Mouse (Mus musculus) myocyte (in vitro differentiated cells): ENCODE measurements at regions not wholly inside any gene's neighbourhood (a gene's known extent, or its start where the extent isn't known, plus 50 kb on each side); places are given as distances from the start of the nearest gene placed in this dataset.

ENCODE experiments used
- H3K27me3 ChIP-seq: one replicate; pipeline ENCODE4 v1.6.1; 2011; ENCODE audit not compliant: control insufficient read depth, insufficient read depth, insufficient read length
- H3K36me3 ChIP-seq: one replicate; pipeline ENCODE4 v1.6.1; 2011; ENCODE audit not compliant: control insufficient read depth, insufficient read depth
- H3K4me2 ChIP-seq: one replicate; pipeline ENCODE4 v1.6.1; 2011; ENCODE audit warnings: low read depth, control low read depth
- H3K4me3 ChIP-seq: one replicate; pipeline ENCODE4 v1.5.1; 2011; ENCODE audit warnings: mild to moderate bottlenecking, control low read depth, moderate library complexity
- H3K79me2 ChIP-seq: one replicate; pipeline ENCODE4 v1.6.1; 2011; ENCODE audit not compliant: control insufficient read depth, insufficient read depth
- H3ac ChIP-seq: one replicate; pipeline ENCODE4 v1.6.1; 2011; ENCODE audit not compliant: control insufficient read depth, insufficient read length
- CEBPB ChIP-seq: IDR thresholded peaks from 2 replicates; pipeline ENCODE4 v1.6.1; 2011; ENCODE audit warnings: mild to moderate bottlenecking, moderate library complexity; ENCODE audit not compliant: poor library complexity, insufficient read depth, severe bottlenecking
- E2F4 ChIP-seq: IDR thresholded peaks from one replicate; pipeline ENCODE4 v1.6.1; 2011; ENCODE audit warnings: mild to moderate bottlenecking, control low read depth, moderate library complexity; ENCODE audit not compliant: insufficient read depth
- MAX ChIP-seq: IDR thresholded peaks from one replicate; pipeline ENCODE4 v1.6.1; 2011; ENCODE audit warnings: low read depth, mild to moderate bottlenecking, control low read depth
- MYOD1 ChIP-seq, 3 experiments: IDR thresholded peaks; one replicate each; pipeline ENCODE4 v1.6.1; 2011; ENCODE audit warnings: control low read depth in 2 of 3, low read depth in 2 of 3, mild to moderate bottlenecking in 2 of 3, moderate library complexity in 1 of 3; ENCODE audit not compliant: insufficient read length in 2 of 3, control insufficient read depth in 1 of 3
- MYOG ChIP-seq, 3 experiments: IDR thresholded peaks; one replicate each; pipeline ENCODE4 v1.6.1; 2011; ENCODE audit warnings: control low read depth in 2 of 3, low read depth in 2 of 3, mild to moderate bottlenecking in 2 of 3; ENCODE audit not compliant: insufficient read length in 2 of 3, control insufficient read depth in 1 of 3, insufficient read depth in 1 of 3
- POLR2A ChIP-seq: IDR thresholded peaks from one replicate; pipeline ENCODE4 v1.6.1; 2011; ENCODE audit warnings: low read depth, mild to moderate bottlenecking, control low read depth, moderate library complexity; ENCODE audit not compliant: insufficient read length
- POLR2AphosphoS2 ChIP-seq: IDR thresholded peaks from one replicate; pipeline ENCODE4 v1.6.1; 2011; ENCODE audit warnings: low read depth, control low read depth; ENCODE audit not compliant: insufficient read length
- REST ChIP-seq: IDR thresholded peaks from one replicate; pipeline ENCODE4 v1.6.1; 2011; ENCODE audit warnings: mild to moderate bottlenecking, control low read depth, moderate library complexity; ENCODE audit not compliant: insufficient read depth, insufficient read length
- SRF ChIP-seq: IDR thresholded peaks from one replicate; pipeline ENCODE4 v1.6.1; 2011; ENCODE audit warnings: low read depth; ENCODE audit not compliant: control insufficient read depth, insufficient read length
- TCF12 ChIP-seq: IDR thresholded peaks from one replicate; pipeline ENCODE4 v1.6.1; 2011; ENCODE audit warnings: mild to moderate bottlenecking, control low read depth; ENCODE audit not compliant: poor library complexity, insufficient read depth, severe bottlenecking
- TCF3 ChIP-seq: IDR thresholded peaks from one replicate; pipeline ENCODE4 v1.6.1; 2011; ENCODE audit warnings: low read depth, control low read depth; ENCODE audit not compliant: insufficient read length
- USF1 ChIP-seq: IDR thresholded peaks from one replicate; pipeline ENCODE4 v1.6.1; 2011; ENCODE audit warnings: low read depth, mild to moderate bottlenecking, control low read depth, moderate library complexity

GRCm38 (mm10) chr4:124485941-124486581 is 124.5 kb downstream of the 3100002H09Rik start:
- Histone ChIP-seq H3K27me3 (peaks cover 6% of the 10 kb centered on the region), H3K4me3 (no peak overlapping the region), H3K79me2 (no peaks in the 10 kb centered on the region), H3K4me2 (no peak overlapping the region), H3ac (no peak overlapping the region), H3K36me3 (no peaks in the 10 kb centered on the region)
- no peak for TF ChIP-seq E2F4
- no peak for TF ChIP-seq MYOG (IDR thresholded peaks at IDR 0.05; ENCODE audit: control insufficient read depth in 1 of 3, insufficient read depth in 1 of 3, insufficient read length in 2 of 3, low read depth in 2 of 3)
- TF ChIP-seq USF1: no peak
- TF ChIP-seq POLR2AphosphoS2: no peak
- no peak for TF ChIP-seq MYOD1 (IDR thresholded peaks at IDR 0.05; ENCODE audit: control insufficient read depth in 1 of 3, insufficient read length in 2 of 3, low read depth in 2 of 3)
- no peak for TF ChIP-seq SRF
- TF ChIP-seq POLR2A: no peak
- no peak for TF ChIP-seq TCF3
- TF ChIP-seq CEBPB: no peak
- no peak for TF ChIP-seq REST
- TF ChIP-seq TCF12: no peak
- TF ChIP-seq MAX: no peak

- no peaks in the 10 kb centered on the region for H3K79me2 ChIP-seq
Observed at GRCm38 (mm10) chr4:124484613-124485586, 125.7 kb downstream of the 3100002H09Rik start.

GRCm38 (mm10) chr4:124477870-124478301 is 132.7 kb downstream of the 3100002H09Rik start:
- no peak overlapping the region for H3ac ChIP-seq
- H3K27me3 ChIP-seq: peaks cover 15% of the 10 kb centered on the region
- TF ChIP-seq TCF3 (no peak), CEBPB (no peak), MAX (no peak), USF1 (no peak), MYOG (IDR thresholded peaks at IDR 0.05; ENCODE audit: control insufficient read depth in 1 of 3, insufficient read depth in 1 of 3, insufficient read length in 2 of 3, low read depth in 2 of 3) (no peak), E2F4 (no peak), MYOD1 (IDR thresholded peaks at IDR 0.05; ENCODE audit: control insufficient read depth in 1 of 3, insufficient read length in 2 of 3, low read depth in 2 of 3) (no peak), POLR2AphosphoS2 (no peak), REST (no peak)
- no peaks in the 10 kb centered on the region for H3K36me3 ChIP-seq
- H3K4me3 ChIP-seq: no peak overlapping the region
- H3K79me2 ChIP-seq: no peaks in the 10 kb centered on the region
- no peak overlapping the region for H3K4me2 ChIP-seq

More at GRCm38 (mm10) chr4:124484613-124485586, 125.7 kb downstream of the 3100002H09Rik start:
- Histone ChIP-seq H3K27me3 (peaks cover 6% of the 10 kb centered on the region), H3ac (no peak overlapping the region), H3K4me3 (no peak overlapping the region), H3K4me2 (no peak overlapping the region), H3K36me3 (no peaks in the 10 kb centered on the region)
- TF ChIP-seq REST: no peak
- no peak for TF ChIP-seq USF1
- TF ChIP-seq SRF: no peak
- TF ChIP-seq TCF12: no peak
- TF ChIP-seq MYOG (IDR thresholded peaks at IDR 0.05; ENCODE audit: control insufficient read depth in 1 of 3, insufficient read depth in 1 of 3, insufficient read length in 2 of 3, low read depth in 2 of 3): no peak
- no peak for TF ChIP-seq CEBPB
- no peak for TF ChIP-seq POLR2A
- TF ChIP-seq MAX: no peak
- no peak for TF ChIP-seq MYOD1 (IDR thresholded peaks at IDR 0.05; ENCODE audit: control insufficient read depth in 1 of 3, insufficient read length in 2 of 3, low read depth in 2 of 3)

- no peaks in the 10 kb centered on the region for H3K79me2 ChIP-seq
- H3K27me3 ChIP-seq: peaks cover 17% of the 10 kb centered on the region
- no peak overlapping the region for H3ac ChIP-seq
- no peak for TF ChIP-seq CEBPB
- no peak for TF ChIP-seq POLR2AphosphoS2
- no peak for TF ChIP-seq MYOG (IDR thresholded peaks at IDR 0.05; ENCODE audit: control insufficient read depth in 1 of 3, insufficient read depth in 1 of 3, insufficient read length in 2 of 3, low read depth in 2 of 3)
- no peak for TF ChIP-seq MAX
- no peak for TF ChIP-seq TCF3
- TF ChIP-seq SRF: no peak
- H3K36me3 ChIP-seq: no peaks in the 10 kb centered on the region
- H3K4me2 ChIP-seq: no peak overlapping the region
- H3K4me3 ChIP-seq: no peak overlapping the region
Observed at GRCm38 (mm10) chr4:124477359-124477868, 133.2 kb downstream of the 3100002H09Rik start.
